In genomic region chr14:20638702-20639101, GRCm38 (mm10) we compare ENCODE assay signal across 30 mouse cellular contexts. TPM values are rescaled to one million over a fixed set of nuclear protein-coding genes. Genes with fewer than 3 reads are reported as not detected.
"Had no signal": no experiment of that assay in that cellular context is flagged by ENCODE, and none has a peak within 500 bp of the region (broad histone marks: within the 10 kb centered on the region; RNA-seq: fewer than 3 reads in every experiment).

No protein-coding gene starts in this region.

- H3K4me3 ChIP-seq: embryonic facial prominence, embryonic 12.5 days; embryonic facial prominence, embryonic 13.5 days; embryonic facial prominence, embryonic 15.5 days; erythroblast, embryonic 14.5 days; forebrain, embryonic 12.5 days; forebrain, embryonic 13.5 days; forebrain, embryonic 15.5 days; gastrocnemius, adult 2 months; heart, adult 2 months; heart, embryonic 10.5 days had no signal

- H3K9me3 ChIP-seq: embryonic facial prominence, embryonic 10.5 days; embryonic facial prominence, embryonic 12.5 days; embryonic facial prominence, embryonic 13.5 days; embryonic facial prominence, embryonic 15.5 days; forebrain, embryonic 10.5 days; forebrain, embryonic 12.5 days; forebrain, embryonic 13.5 days; forebrain, embryonic 15.5 days; heart, embryonic 10.5 days had no signal

- H3K27ac ChIP-seq: embryonic facial prominence, embryonic 10.5 days; embryonic facial prominence, embryonic 12.5 days; embryonic facial prominence, embryonic 13.5 days; embryonic facial prominence, embryonic 15.5 days; forebrain, embryonic 10.5 days; forebrain, embryonic 12.5 days; forebrain, embryonic 13.5 days; forebrain, embryonic 15.5 days; gastrocnemius, adult 2 months; heart, adult 2 months; heart, embryonic 10.5 days had no signal

- H3K36me3 ChIP-seq: embryonic facial prominence, embryonic 12.5 days; embryonic facial prominence, embryonic 13.5 days; embryonic facial prominence, embryonic 15.5 days; forebrain, embryonic 12.5 days; forebrain, embryonic 15.5 days; heart, embryonic 10.5 days had no signal

- H3K27me3 ChIP-seq: embryonic facial prominence, embryonic 12.5 days; embryonic facial prominence, embryonic 13.5 days; embryonic facial prominence, embryonic 15.5 days; forebrain, embryonic 12.5 days; forebrain, embryonic 13.5 days; forebrain, embryonic 15.5 days had no signal

- H3K9ac ChIP-seq: embryonic facial prominence, embryonic 12.5 days; embryonic facial prominence, embryonic 13.5 days; embryonic facial prominence, embryonic 15.5 days; forebrain, embryonic 12.5 days; forebrain, embryonic 13.5 days; forebrain, embryonic 15.5 days; forebrain, postnatal 0 days had no signal

- DNase-seq: cerebellum, adult 9-10 months; cerebellum, adult 9-11 months; cerebellum, postnatal 10 days; cerebellum, postnatal 14 days; cerebellum, postnatal 25 days; cerebellum, postnatal 36 days; embryo, embryonic 11 days; forebrain, postnatal 0 days; gastrocnemius, adult 2 months; gastrocnemius, postnatal 10 days; gastrocnemius, postnatal 25 days; gastrocnemius, postnatal 36 days; heart, adult 18-20 months; heart, adult 2 months had no signal

RNA-seq across cellular contexts. Expression of gene Myoz1, which starts 17.6 kb away (rescaled TPM):
- total RNA-seq: common myeloid progenitor, adult 5-6 weeks; granulocyte monocyte progenitor cell, adult 5-6 weeks had no signal
- polyA plus RNA-seq: cortical plate, adult 2 months; erythroblast, embryonic 14.5 days; forebrain, embryonic 11.5 days; forebrain, embryonic 12.5 days; forebrain, embryonic 13.5 days; forebrain, embryonic 14.5 days; forebrain, embryonic 15.5 days; forebrain, embryonic 16.5 days had no signal

RNA-seq across cellular contexts. Expression of gene Synpo2l, which starts 29.5 kb away (rescaled TPM):
- polyA plus RNA-seq: erythroblast, embryonic 14.5 days had no signal
